Mouse (Mus musculus) CH12.LX (cell line): Measurements from ENCODE around the gene Hcn1. TPM values are rescaled to one million over a fixed set of nuclear protein-coding genes. Genes with fewer than 3 reads are reported as not detected.

Source experiments
- DNase-seq: peaks from one replicate; pipeline ENCODE4 v3.0.0-alpha.2; 2013; ENCODE audit errors: extremely low read depth
- H3K27ac ChIP-seq: 2 replicates; pipeline ENCODE4 v1.5.1; 2012; ENCODE audit warnings: low read depth, mild to moderate bottlenecking, control low read depth, moderate library complexity; ENCODE audit not compliant: insufficient read depth
- H3K27me3 ChIP-seq: replicated peaks from 2 replicates; pipeline ENCODE3; 2012; ENCODE audit warnings: inconsistent platforms
- H3K36me3 ChIP-seq, 2 experiments: replicated peaks in 1 of 2; 2 replicates each; pipeline versions ENCODE3 to v1.6.1; 2012; ENCODE audit warnings: inconsistent platforms in 1 of 2, low read length in 1 of 2, mild to moderate bottlenecking in 1 of 2, mixed read lengths in 1 of 2, moderate library complexity in 1 of 2; ENCODE audit not compliant: control insufficient read depth in 1 of 2, insufficient read depth in 1 of 2
- H3K4me1 ChIP-seq, 2 experiments: 2 replicates each; pipeline ENCODE4 v1.6.1; 2012; ENCODE audit warnings: inconsistent platforms in 1 of 2, moderate library complexity in 1 of 2; ENCODE audit not compliant: insufficient read depth in 2 of 2, control insufficient read depth in 1 of 2
- H3K4me2 ChIP-seq: 2 replicates; pipeline ENCODE4 v1.6.1; 2012; ENCODE audit warnings: low read depth, mild to moderate bottlenecking, control low read depth; ENCODE audit not compliant: poor library complexity, insufficient read depth, severe bottlenecking
- H3K4me3 ChIP-seq, 3 experiments: fragments of 150-350 bp in 1 of 3; sonication (generic) in 1 of 3; replicated peaks in 1 of 3; 2 replicates each; pipeline versions ENCODE3 to v1.5.1; 2011 to 2012; ENCODE audit warnings: low read depth in 2 of 3, low read length in 2 of 3, mild to moderate bottlenecking in 2 of 3, moderate library complexity in 2 of 3, control low read depth in 1 of 3, improper control_type of control experiment in 1 of 3, inconsistent platforms in 1 of 3, mixed read lengths in 1 of 3; ENCODE audit not compliant: poor library complexity in 1 of 3
- H3K79me2 ChIP-seq: replicated peaks from 2 replicates; pipeline ENCODE4 v1.6.1; 2012; ENCODE audit warnings: mild to moderate bottlenecking, moderate library complexity; ENCODE audit not compliant: control insufficient read depth, poor library complexity, insufficient read depth, severe bottlenecking; ENCODE audit errors: extremely low read depth
- H3K9ac ChIP-seq: 2 replicates; pipeline ENCODE4 v1.6.1; 2012; ENCODE audit warnings: low read depth, mild to moderate bottlenecking, control low read depth, moderate library complexity; ENCODE audit not compliant: insufficient read depth
- H3K9me3 ChIP-seq: replicated peaks from 2 replicates; pipeline ENCODE3; 2012; ENCODE audit warnings: low read length, inconsistent platforms, mixed read lengths
- CHD1 ChIP-seq: IDR thresholded peaks from 2 replicates; pipeline ENCODE4 v1.6.1; 2012; ENCODE audit warnings: low read depth, low read length, improper control_type of control experiment, inconsistent platforms
- CHD2 ChIP-seq: IDR thresholded peaks from 2 replicates; pipeline ENCODE4 v1.6.1; 2011; ENCODE audit warnings: low read length, improper control_type of control experiment
- E2F4 ChIP-seq: IDR thresholded peaks from 2 replicates; pipeline ENCODE4 v1.6.1; 2011; ENCODE audit warnings: low read depth, low read length, improper control_type of control experiment; ENCODE audit not compliant: insufficient replicate concordance
- ELF1 ChIP-seq: IDR thresholded peaks from 2 replicates; pipeline ENCODE4 v1.6.1; 2014; ENCODE audit warnings: low read depth, mild to moderate bottlenecking, inconsistent platforms, low read length, improper control_type of control experiment
- EP300 ChIP-seq: IDR thresholded peaks from 2 replicates; pipeline ENCODE4 v1.6.1; 2011; ENCODE audit warnings: low read length, improper control_type of control experiment
- GABPA ChIP-seq: IDR thresholded peaks from 2 replicates; pipeline ENCODE4 v1.6.1; 2012; ENCODE audit warnings: low read depth, low read length, improper control_type of control experiment, inconsistent platforms; ENCODE audit not compliant: insufficient replicate concordance
- HCFC1 ChIP-seq: IDR thresholded peaks from 2 replicates; pipeline ENCODE4 v1.6.1; 2012; ENCODE audit warnings: low read depth, mild to moderate bottlenecking, inconsistent platforms, low read length, improper control_type of control experiment
- JUN ChIP-seq: IDR thresholded peaks from 2 replicates; pipeline ENCODE4 v1.6.1; 2011; ENCODE audit warnings: low read depth, mild to moderate bottlenecking, low read length, improper control_type of control experiment, moderate library complexity; ENCODE audit not compliant: insufficient read depth
- JUND ChIP-seq: conservative IDR thresholded peaks from 2 replicates; pipeline ENCODE4 v1.6.1; 2011; ENCODE audit warnings: low read depth, low read length, improper control_type of control experiment
- KAT2A ChIP-seq: IDR thresholded peaks from 2 replicates; pipeline ENCODE4 v1.6.1; 2012; ENCODE audit warnings: low read length, improper control_type of control experiment, inconsistent platforms; ENCODE audit not compliant: insufficient replicate concordance
- MAFK ChIP-seq: IDR thresholded peaks from 2 replicates; pipeline ENCODE4 v1.6.1; 2011; ENCODE audit warnings: low read length, improper control_type of control experiment; ENCODE audit not compliant: insufficient replicate concordance
- MAX ChIP-seq: IDR thresholded peaks from 2 replicates; pipeline ENCODE4 v1.6.1; 2011; ENCODE audit warnings: low read length, improper control_type of control experiment
- MXI1 ChIP-seq: IDR thresholded peaks from 2 replicates; pipeline ENCODE4 v1.6.1; 2011; ENCODE audit warnings: mild to moderate bottlenecking, low read depth, low read length, improper control_type of control experiment
- NRF1 ChIP-seq: IDR thresholded peaks from 2 replicates; pipeline ENCODE4 v1.6.1; 2014; ENCODE audit warnings: low read depth, mild to moderate bottlenecking, inconsistent platforms, low read length, improper control_type of control experiment, moderate library complexity
- RAD21 ChIP-seq: IDR thresholded peaks from 2 replicates; pipeline ENCODE4 v1.6.1; 2011; ENCODE audit warnings: low read depth, mild to moderate bottlenecking, low read length, improper control_type of control experiment, moderate library complexity
- SIN3A ChIP-seq: IDR thresholded peaks from 2 replicates; pipeline ENCODE4 v1.6.1; 2012; ENCODE audit warnings: low read length, improper control_type of control experiment, inconsistent platforms
- UBTF ChIP-seq: IDR thresholded peaks from 2 replicates; pipeline ENCODE4 v1.6.1; 2012; ENCODE audit warnings: low read depth, mild to moderate bottlenecking, inconsistent platforms, low read length, improper control_type of control experiment, moderate library complexity
- USF2 ChIP-seq: conservative IDR thresholded peaks from 2 replicates; pipeline ENCODE4 v1.6.1; 2011; ENCODE audit warnings: low read depth, low read length, improper control_type of control experiment
- ZC3H11A ChIP-seq: IDR thresholded peaks from 2 replicates; pipeline ENCODE4 v1.6.1; 2012; ENCODE audit warnings: low read depth, mild to moderate bottlenecking, inconsistent platforms, low read length, improper control_type of control experiment
- ZMIZ1 ChIP-seq: IDR thresholded peaks from 2 replicates; pipeline ENCODE4 v1.6.1; 2012; ENCODE audit warnings: low read depth, mild to moderate bottlenecking, inconsistent platforms, low read length, improper control_type of control experiment
- ZNF384 ChIP-seq: IDR thresholded peaks from 2 replicates; pipeline ENCODE4 v1.6.1; 2012; ENCODE audit warnings: low read depth, low read length, improper control_type of control experiment, inconsistent platforms
- dilution Hi-C: fragments of 300-500 bp; cut with MboI; formaldehyde crosslinking; loops from 2 replicates; pipeline ENCODE4 v1.14.3; 2020; ENCODE audit warnings: low sequenced_read_pairs; ENCODE audit not compliant: extremely low pct_unique_long_range_greater_than_20kb, extremely low pct_ligation_motif_present
- in situ Hi-C: fragments of 300-500 bp; cut with MboI; formaldehyde crosslinking; loops from 3 replicates; pipeline ENCODE4 v1.14.3; 2019; ENCODE audit warnings: low sequenced_read_pairs, low pct_ligation_motif_present, low pct_unique_long_range_greater_than_20kb, mixed read lengths
- polyA plus RNA-seq: library from polyadenylated mRNA; unstranded; fragments of >175 nt; gene quantifications from 2 replicates; pipeline ENCODE4 v1.2.1, GENCODE M21; 2012; ENCODE audit warnings: low read depth; ENCODE audit not compliant: insufficient read length
- total RNA-seq, 2 experiments: library from RNA; depleted of rRNA; stranded (reverse); fragments of 300-350 nt in 1 of 2; fragments of >200 nt in 1 of 2; gene quantifications; 2 replicates each; pipeline ENCODE4 v1.2.3; 2012 to 2014

The Hcn1 gene
- total and polyA plus RNA-seq, 3 experiments = not detected

DNA sequence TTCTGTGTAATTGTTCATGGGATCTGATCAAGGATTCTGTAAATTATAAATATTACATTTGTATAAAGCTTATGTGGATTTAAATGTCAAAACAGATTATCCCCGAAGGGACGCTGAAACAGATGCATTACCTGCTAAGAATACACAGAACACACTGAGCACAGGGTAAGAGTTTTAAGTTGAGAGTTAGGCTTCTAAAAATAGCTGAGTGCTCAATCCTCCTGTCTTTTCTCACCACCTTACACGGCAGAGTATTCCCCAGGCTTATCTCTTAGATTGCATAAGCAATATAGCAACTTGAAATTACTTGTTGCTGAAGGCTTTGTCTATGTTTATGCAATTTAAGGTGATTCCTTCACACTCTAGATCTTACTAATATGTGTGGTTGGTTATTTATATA lies 256.3 kb downstream of the Hcn1 start:
- no peak for TF ChIP-seq CHD1
- TF ChIP-seq MAFK = no peak
- TF ChIP-seq ZMIZ1 = no peak
- no peak for TF ChIP-seq USF2
- no peak for TF ChIP-seq ZC3H11A
- TF ChIP-seq UBTF = no peak
- TF ChIP-seq EP300 = no peak
- TF ChIP-seq CHD2 = no peak
- TF ChIP-seq KAT2A = no peak
- TF ChIP-seq RAD21 = no peak
- TF ChIP-seq JUN = no peak
- TF ChIP-seq SIN3A = no peak
- TF ChIP-seq MXI1 = no peak
- no peak for TF ChIP-seq E2F4
- TF ChIP-seq JUND = no peak
- no peak for TF ChIP-seq GABPA
- TF ChIP-seq ELF1 = no peak
- TF ChIP-seq MAX = no peak
- TF ChIP-seq HCFC1 = no peak
- no peak for TF ChIP-seq ZNF384
- no peaks in the 10 kb centered on the region for H3K4me1 ChIP-seq
- H3K79me2 ChIP-seq = no peaks in the 10 kb centered on the region
- no peaks in the 10 kb centered on the region for H3K36me3 ChIP-seq
- H3K4me3 ChIP-seq = no peak overlapping the region
- no peak for DNase-seq
- H3K4me2 ChIP-seq = no peak overlapping the region
- dilution Hi-C loops = no loop called here
- in situ Hi-C loops = no loop called here
- no peaks in the 10 kb centered on the region for H3K27me3 ChIP-seq
- H3K9me3 ChIP-seq = no peaks in the 10 kb centered on the region
- H3K9ac ChIP-seq = no peak overlapping the region
- H3K27ac ChIP-seq = no peak overlapping the region

DNA sequence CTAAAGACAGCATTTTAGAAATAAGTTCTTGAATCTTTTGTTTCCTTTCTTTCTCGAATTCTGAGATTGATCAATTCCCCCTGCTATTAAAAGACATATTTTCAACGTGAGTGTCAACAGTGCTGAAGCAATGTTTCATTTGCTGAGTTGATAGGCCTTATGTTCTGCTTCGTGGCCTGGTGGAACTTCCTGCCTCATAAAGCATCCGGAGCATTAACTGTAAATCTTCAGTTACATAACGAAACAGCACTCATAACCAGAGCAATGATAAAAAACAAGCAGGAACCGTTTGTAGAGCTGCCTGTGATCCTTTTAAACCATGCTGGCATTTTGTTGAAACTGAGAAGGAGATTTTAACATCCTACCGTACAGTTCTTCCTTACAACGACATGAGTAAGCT lies 275.7 kb downstream of the Hcn1 start:
- Histone ChIP-seq H3K79me2 (no peaks in the 10 kb centered on the region), H3K36me3 (no peaks in the 10 kb centered on the region), H3K4me3 (no peak overlapping the region), H3K9me3 (peaks cover 4% of the 10 kb centered on the region), H3K4me2 (no peak overlapping the region), H3K4me1 (no peaks in the 10 kb centered on the region), H3K27me3 (no peaks in the 10 kb centered on the region), H3K27ac (no peak overlapping the region), H3K9ac (no peak overlapping the region)
- in situ Hi-C loops = no loop called here
- dilution Hi-C loops = no loop called here
- TF ChIP-seq NRF1 = no peak
- no peak for DNase-seq
